11 mouse cellular contexts compared by ENCODE assay signal in genomic region chr14:20224163-20224562, GRCm38 (mm10). TPM values are rescaled to one million over a fixed set of nuclear protein-coding genes. Genes with fewer than 3 reads are reported as not detected.
DNase-seq lines count a peak whose midpoint lies in the region; ATAC-seq and TF ChIP-seq lines count a peak whose summit lies in the region.
"Had no signal": no experiment of that assay in that cellular context is flagged by ENCODE, and none has a peak within 500 bp of the region (broad histone marks: within the 10 kb centered on the region; RNA-seq: fewer than 3 reads in every experiment).

No protein-coding gene starts in this region.

- H3K9ac ChIP-seq in kidney, embryonic 14.5 days (ENCODE audit: low read depth, low read length): no peak overlapping the region

- no peaks in the 10 kb centered on the region for H3K36me3 ChIP-seq in kidney, embryonic 14.5 days (ENCODE audit: control insufficient read depth, insufficient read depth, low read length)
- peaks cover 9% of the 10 kb centered on the region; the same call in 1 of the 2 replicates for H3K36me3 ChIP-seq in E14TG2a.4 (ENCODE audit: insufficient read depth, low read length)
- no peaks in the 10 kb centered on the region for H3K36me3 ChIP-seq in forebrain, embryonic 10.5 days (replicated peaks)

- no peak overlapping the region for H3K27ac ChIP-seq in kidney, embryonic 14.5 days (ENCODE audit: low read depth, low read length)
- H3K27ac ChIP-seq in forebrain, embryonic 10.5 days: peak overlapping the region; percentile 88

- ATAC-seq in kidney, embryonic 14.5 days (ENCODE audit: low FRiP score, low TSS enrichment): no peak
- ATAC-seq in granulocyte monocyte progenitor cell, adult 5-6 weeks (replicated peaks; ENCODE audit: poor library complexity, severe bottlenecking): no peak

- no peaks in the 10 kb centered on the region for H3K4me1 ChIP-seq in kidney, embryonic 14.5 days (ENCODE audit: control insufficient read depth, insufficient read depth, low read length)
- peaks cover 86% of the 10 kb centered on the region for H3K4me1 ChIP-seq in E14TG2a.4 (replicated peaks; ENCODE audit: low read depth, low read length)
- peaks cover 60% of the 10 kb centered on the region for H3K4me1 ChIP-seq in forebrain, embryonic 10.5 days

- H3K27me3 ChIP-seq in kidney, embryonic 14.5 days (ENCODE audit: control insufficient read depth, insufficient read depth, low read length): no peaks in the 10 kb centered on the region
- H3K27me3 ChIP-seq in E14TG2a.4 (ENCODE audit: insufficient read depth, low read length): no peaks in the 10 kb centered on the region
- H3K27me3 ChIP-seq in forebrain, embryonic 10.5 days (ENCODE audit: poor library complexity, severe bottlenecking): peaks cover under 1% of the 10 kb centered on the region; the same call in 1 of the 2 replicates

- peak; percentile 71 for DNase-seq in kidney, adult 18-20 months
- no peak for DNase-seq in forebrain, embryonic 10.5 days (ENCODE audit: extremely low spot score, low spot score)
- peak; percentile 86 for DNase-seq in kidney, postnatal 36 days
- no peak for DNase-seq in thymus, adult 18-20 months
- DNase-seq in T-cell, adult 2 months (ENCODE audit: low spot score): no peak
- DNase-seq: cerebellum, postnatal 36 days had no signal

- H3K4me2 ChIP-seq in kidney, embryonic 14.5 days (replicated peaks; ENCODE audit: low read depth, low read length): no peak overlapping the region

- H3K4me3 ChIP-seq in kidney, embryonic 14.5 days (ENCODE audit: low read length): no peak overlapping the region
- peak overlapping the region; percentile 49 for H3K4me3 ChIP-seq in E14TG2a.4 (replicated peaks; ENCODE audit: low read length)
- H3K4me3 ChIP-seq in forebrain, embryonic 10.5 days: no peak overlapping the region

- WGBS in kidney, embryonic 14.5 days: 68% methylated on average over 4 of the region's 4 CpGs
- 83% methylated on average over 4 of the region's 4 CpGs for WGBS in forebrain, embryonic 10.5 days

- TF ChIP-seq CTCF in E14TG2a.4 (conservative IDR thresholded peaks at IDR 0.05; ENCODE audit: low read length): no peak

- no peaks in the 10 kb centered on the region for H3K9me3 ChIP-seq in kidney, embryonic 14.5 days (ENCODE audit: control insufficient read depth, low read length)
- H3K9me3 ChIP-seq in E14TG2a.4 (ENCODE audit: low read length): no peaks in the 10 kb centered on the region
- no peaks in the 10 kb centered on the region for H3K9me3 ChIP-seq in forebrain, embryonic 10.5 days

RNA-seq across cellular contexts. Expression of gene Kcnk5, which starts 42.6 kb away (rescaled TPM):
- 4.7 and 12.2 TPM in 2 replicates for polyA plus RNA-seq in kidney, embryonic 14.5 days (2014; fragmentation: Nextera tagmentation; extraction: Ambion mirVana)
- 16.1 and 16.8 TPM in 2 replicates for polyA plus RNA-seq in forebrain, embryonic 10.5 days (2016; fragmentation: Nextera tagmentation; extraction: Ambion mirVana)
- 2.0 TPM in 1 of 2 replicates, not detected in the other for total RNA-seq in granulocyte monocyte progenitor cell, adult 5-6 weeks (2014; fragmentation: Nextera tagmentation)
- 3.1 and 4.2 TPM in 2 replicates for total RNA-seq in granulocyte monocyte progenitor cell, adult 5-6 weeks (2017)

RNA-seq across cellular contexts. Expression of gene Kcnk16, which starts 44.8 kb away (rescaled TPM):
- polyA plus RNA-seq in kidney, embryonic 14.5 days (2014; fragmentation: Nextera tagmentation; extraction: Ambion mirVana): not detected in 2 replicates
- not detected in 2 replicates for polyA plus RNA-seq in forebrain, embryonic 10.5 days (2016; fragmentation: Nextera tagmentation; extraction: Ambion mirVana)
- total RNA-seq in granulocyte monocyte progenitor cell, adult 5-6 weeks (2014; fragmentation: Nextera tagmentation): not detected in 2 replicates
- total RNA-seq in granulocyte monocyte progenitor cell, adult 5-6 weeks (2017): not detected in 2 replicates
- total RNA-seq: heart, adult 18-20 months; layer of hippocampus, postnatal 14 days had no signal

Comparison
In these comparisons a context has a peak if more than half of its experiments do, and no peak if none do; other contexts are left out.
1. DNase-seq: peak in kidney, adult 18-20 months (single experiment) and kidney, postnatal 36 days (2 of 2); none in forebrain, embryonic 10.5 days (single experiment), thymus, adult 18-20 months (0 of 2) and T-cell, adult 2 months (single experiment).